Mouse (Mus musculus) central nervous system, embryonic 14 days (tissue): ENCODE measurements around the gene Tbl1xr1. TPM values are rescaled to one million over a fixed set of nuclear protein-coding genes. Genes with fewer than 3 reads are reported as not detected.

ENCODE experiments used
- polyA plus RNA-seq: library from polyadenylated mRNA; depleted of rRNA; stranded (reverse); fragments of >200 nt; gene quantifications from 2 replicates; pipeline ENCODE4 v1.2.3, GENCODE M21; 2012; rRNA removed

The Tbl1xr1 gene
- 32.0 and 36.3 TPM in 2 replicates for polyA plus RNA-seq

GRCm38 (mm10) chr3:22076561-22076935 is at the start of gene Tbl1xr1:
TSS of gene Tbl1xr1 (plus strand) at chr3:22076652.

